Mouse (Mus musculus) neural tube, embryonic 11.5 days (tissue): ENCODE measurements around the gene Pwwp2b. TPM values are rescaled to one million over a fixed set of nuclear protein-coding genes. Genes with fewer than 3 reads are reported as not detected.

Experiments used
- ATAC-seq: fragments of 200-750 bp; cut with Nextera tagmentation; 2 replicates; pipeline ENCODE4 v1.8.0; 2017; ENCODE audit warnings: moderate number of reproducible peaks, mild to moderate bottlenecking, moderate TSS enrichment, moderate library complexity; ENCODE audit not compliant: insufficient read depth, low FRiP score, low TSS enrichment
- DNase-seq: peaks from one replicate; pipeline ENCODE4 v3.0.0-alpha.2; 2015; ENCODE audit warnings: low spot score
- H3K27ac ChIP-seq: fragments of 300-500 bp; sonication (generic); 2 replicates; pipeline ENCODE4 v1.5.1; 2014; ENCODE audit warnings: low read depth, mild to moderate bottlenecking, low read length
- H3K27me3 ChIP-seq: fragments of 300-500 bp; sonication (generic); 2 replicates; pipeline ENCODE4 v1.6.1; 2014; ENCODE audit warnings: mild to moderate bottlenecking, low read length, mixed read lengths; ENCODE audit not compliant: control insufficient read depth, insufficient read depth
- H3K36me3 ChIP-seq: fragments of 300-500 bp; sonication (generic); 2 replicates; pipeline ENCODE4 v1.6.1; 2014; ENCODE audit warnings: mild to moderate bottlenecking, low read length, moderate library complexity, mixed read lengths; ENCODE audit not compliant: control insufficient read depth, insufficient read depth
- H3K4me1 ChIP-seq: fragments of 300-500 bp; sonication (generic); 2 replicates; pipeline ENCODE4 v1.6.1; 2014; ENCODE audit warnings: low read length, mixed read lengths; ENCODE audit not compliant: control insufficient read depth, insufficient read depth
- H3K4me2 ChIP-seq: fragments of 300-500 bp; sonication (generic); 2 replicates; pipeline ENCODE4 v1.6.1; 2014; ENCODE audit warnings: low read depth, mild to moderate bottlenecking, moderate library complexity
- H3K4me3 ChIP-seq: fragments of 300-500 bp; sonication (generic); 2 replicates; pipeline ENCODE4 v1.5.1; 2014; ENCODE audit warnings: low read depth, low read length
- H3K9ac ChIP-seq: fragments of 300-500 bp; sonication (generic); 2 replicates; pipeline ENCODE4 v1.6.1; 2014; ENCODE audit warnings: mild to moderate bottlenecking, low read length
- H3K9me3 ChIP-seq: fragments of 300-500 bp; sonication (generic); 2 replicates; pipeline ENCODE4 v1.6.1; 2016; ENCODE audit warnings: low read length; ENCODE audit not compliant: control insufficient read depth
- whole genome bisulfite sequencing: fragments of 180-500 bp; shearing (Covaris S2); extraction: QIAGEN DNeasy Blood & Tissue Kit; methylation state at CpG from one replicate; pipeline ENCODE4 v1.1.7; 2014; 5-methylcytosine and 5-hydroxymethylcytosine counted together
- polyA plus RNA-seq: library from polyadenylated mRNA; unstranded; fragments of >200 nt; fragmentation: Nextera tagmentation; extraction: Ambion mirVana; gene quantifications from 2 replicates; pipeline ENCODE4 v1.2.1, GENCODE M21; 2014

Gene Pwwp2b
- polyA plus RNA-seq, 1 experiment from 2014 or later, result 4.7 TPM

DNA sequence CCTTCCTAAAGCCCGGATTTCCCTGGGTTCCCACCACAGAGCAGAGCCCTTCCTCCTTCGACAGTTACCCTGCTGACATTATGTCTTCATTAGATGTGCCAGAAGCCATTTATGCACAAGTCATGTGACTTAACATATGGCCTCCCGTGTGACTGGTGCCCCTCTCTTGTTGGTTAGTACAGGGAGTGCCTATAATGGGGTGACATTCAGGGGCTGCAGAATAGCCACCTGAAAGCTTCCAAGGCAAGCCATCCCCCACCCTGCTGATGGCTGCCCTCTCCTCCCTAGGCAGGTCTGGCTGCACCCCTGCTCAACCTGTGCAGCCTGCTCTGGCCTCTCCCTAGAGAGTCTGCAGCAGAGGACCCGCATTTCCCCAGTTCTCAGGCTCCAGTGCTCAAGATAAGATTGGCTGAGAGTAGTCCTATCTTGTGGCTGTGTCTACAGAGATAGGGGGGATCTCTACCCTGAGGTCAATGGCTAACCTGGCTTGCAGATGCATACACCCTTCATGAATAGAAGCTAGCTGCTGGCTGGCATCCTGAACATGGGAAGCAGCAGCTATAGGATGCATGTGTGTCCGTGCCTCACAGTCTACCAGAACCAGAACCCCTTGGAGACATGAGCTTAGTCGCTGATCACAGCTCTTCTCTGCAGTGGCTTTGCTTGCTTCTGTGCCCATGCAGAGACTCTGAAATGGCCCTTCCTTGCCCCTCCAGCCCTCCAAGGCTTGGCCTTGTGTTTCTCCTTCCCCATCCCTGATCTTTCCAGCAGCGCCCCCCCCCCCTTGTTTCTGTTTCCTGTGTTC is 1.3 kb downstream of the Pwwp2b start:
- ATAC-seq (no peak), DNase-seq (no peak)
- peak overlapping the region; percentile 98 for H3K4me2 ChIP-seq
- peaks cover 18% of the 10 kb centered on the region for H3K27me3 ChIP-seq
- no peak overlapping the region for H3K27ac ChIP-seq
- H3K36me3 ChIP-seq, result no peaks in the 10 kb centered on the region
- peak overlapping the region; percentile 55; the same call in 1 of the 2 replicates for H3K4me3 ChIP-seq
- H3K9me3 ChIP-seq, result no peaks in the 10 kb centered on the region
- 46% methylated on average over 7 of the region's 7 CpGs for WGBS
- peaks cover 12% of the 10 kb centered on the region for H3K4me1 ChIP-seq
- H3K9ac ChIP-seq, result no peak overlapping the region; the same call in 1 of the 2 replicates

DNA sequence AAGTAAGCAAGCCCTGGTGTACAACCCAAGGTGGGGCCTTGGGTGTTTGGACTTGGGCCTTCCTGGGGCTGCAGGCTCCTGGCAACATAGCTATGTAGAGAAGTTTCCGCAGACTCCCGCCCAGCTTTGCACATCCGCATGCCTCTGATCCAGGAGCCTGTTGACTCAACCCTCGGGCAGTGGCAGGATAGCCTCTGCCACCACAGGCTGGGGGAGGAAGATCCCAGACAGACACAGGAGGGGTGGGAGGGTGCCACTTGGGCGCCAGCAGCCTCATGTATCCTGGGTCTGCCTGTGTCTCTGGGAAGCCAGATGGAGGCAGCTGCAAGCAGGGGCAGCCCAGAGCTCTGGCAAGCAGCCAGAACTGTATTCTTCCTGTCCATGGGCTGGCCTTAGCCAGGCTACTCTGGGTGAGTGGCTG is 3.6 kb downstream of the Pwwp2b start:
- ATAC-seq (no peak), DNase-seq (no peak)
- Histone ChIP-seq H3K4me1 (peaks cover 12% of the 10 kb centered on the region), H3K36me3 (no peaks in the 10 kb centered on the region), H3K27ac (no peak overlapping the region), H3K27me3 (peaks cover 12% of the 10 kb centered on the region; the same call in 1 of the 2 replicates), H3K4me3 (no peak overlapping the region), H3K9ac (no peak overlapping the region), H3K9me3 (no peaks in the 10 kb centered on the region), H3K4me2 (no peak overlapping the region)
- 83% methylated on average over 5 of the region's 5 CpGs for WGBS

DNA sequence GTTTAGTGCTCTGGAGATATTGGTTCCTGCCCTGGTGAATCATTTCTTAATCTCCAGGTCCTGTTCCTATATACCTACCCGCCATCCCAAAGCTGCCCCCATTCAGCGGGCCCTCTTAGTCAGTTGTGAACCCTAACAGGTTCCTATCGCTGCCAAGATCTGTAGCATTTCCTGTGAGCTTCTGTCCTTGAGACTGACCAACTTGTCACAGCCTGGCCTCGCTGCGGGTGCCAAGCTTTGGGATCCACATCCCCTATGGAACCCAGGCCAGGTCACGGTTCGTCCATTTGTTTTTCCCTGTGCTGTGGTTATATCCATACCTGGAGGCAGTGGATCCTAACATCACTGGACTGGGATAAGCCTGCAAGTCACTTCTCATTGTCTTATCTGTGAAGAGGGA is 4.3 kb downstream of the Pwwp2b start:
- Histone ChIP-seq H3K4me3 (no peak overlapping the region), H3K4me1 (peaks cover 9% of the 10 kb centered on the region), H3K27me3 (peaks cover 12% of the 10 kb centered on the region; the same call in 1 of the 2 replicates), H3K27ac (no peak overlapping the region), H3K4me2 (no peak overlapping the region), H3K36me3 (no peaks in the 10 kb centered on the region), H3K9me3 (no peaks in the 10 kb centered on the region), H3K9ac (no peak overlapping the region)
- ATAC-seq, result no peak
- no peak for DNase-seq
- WGBS, result 85% methylated on average over 7 of the region's 7 CpGs

DNA sequence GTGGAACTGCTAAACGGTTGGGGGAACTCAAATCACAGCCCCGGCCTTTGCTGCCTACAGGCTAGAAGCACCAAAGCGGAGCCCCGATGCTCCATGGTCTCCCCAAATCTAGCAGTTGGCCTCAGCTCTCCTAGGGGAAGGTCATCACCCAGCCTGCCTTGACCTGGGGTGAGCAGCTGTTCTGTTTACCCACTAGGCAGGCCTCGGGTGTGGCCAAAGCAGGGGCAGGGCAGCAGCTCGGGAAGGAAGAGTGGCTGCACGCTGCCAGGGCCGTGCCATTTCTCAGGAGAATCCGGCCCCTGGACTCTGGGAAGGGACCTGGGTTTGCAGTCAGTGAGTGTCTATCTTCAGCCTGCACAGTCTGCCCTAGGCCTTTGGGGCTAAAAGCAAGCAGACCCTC is 4.7 kb downstream of the Pwwp2b start:
- Histone ChIP-seq H3K4me1 (peaks cover 7% of the 10 kb centered on the region), H3K4me2 (no peak overlapping the region), H3K36me3 (no peaks in the 10 kb centered on the region), H3K9ac (no peak overlapping the region), H3K27me3 (peaks cover 9% of the 10 kb centered on the region; the same call in 1 of the 2 replicates), H3K4me3 (no peak overlapping the region), H3K27ac (no peak overlapping the region), H3K9me3 (no peaks in the 10 kb centered on the region)
- DNase-seq (no peak), ATAC-seq (no peak)
- WGBS, result 74% methylated on average over 9 of the region's 9 CpGs

DNA sequence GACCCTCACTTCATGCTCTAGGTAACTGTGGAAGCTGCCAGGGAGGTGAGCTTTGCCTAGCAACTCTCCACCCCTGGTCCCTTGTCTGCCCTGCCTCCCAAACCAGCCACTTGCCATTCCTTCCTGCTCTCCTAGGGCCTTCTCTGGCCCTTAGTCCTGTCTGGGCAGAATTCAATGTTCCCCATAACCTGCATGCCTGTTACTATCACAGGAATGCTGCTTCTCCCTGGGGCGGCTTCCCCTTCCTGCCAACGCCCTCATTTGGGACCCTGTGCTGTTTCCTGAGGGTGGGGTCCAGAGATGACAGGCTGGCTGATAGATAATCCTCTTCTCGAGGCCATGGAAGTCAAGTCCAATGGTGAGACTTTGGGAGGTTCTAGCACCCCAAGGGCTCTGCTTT is 5.2 kb downstream of the Pwwp2b start:
- Histone ChIP-seq H3K9ac (no peak overlapping the region), H3K4me1 (peaks cover 7% of the 10 kb centered on the region), H3K36me3 (no peaks in the 10 kb centered on the region), H3K27me3 (peaks cover 9% of the 10 kb centered on the region; the same call in 1 of the 2 replicates), H3K4me2 (no peak overlapping the region), H3K27ac (no peak overlapping the region), H3K9me3 (no peaks in the 10 kb centered on the region), H3K4me3 (no peak overlapping the region)
- ATAC-seq (no peak), DNase-seq (no peak)
- WGBS, result 74% methylated on average over 3 of the region's 3 CpGs

DNA sequence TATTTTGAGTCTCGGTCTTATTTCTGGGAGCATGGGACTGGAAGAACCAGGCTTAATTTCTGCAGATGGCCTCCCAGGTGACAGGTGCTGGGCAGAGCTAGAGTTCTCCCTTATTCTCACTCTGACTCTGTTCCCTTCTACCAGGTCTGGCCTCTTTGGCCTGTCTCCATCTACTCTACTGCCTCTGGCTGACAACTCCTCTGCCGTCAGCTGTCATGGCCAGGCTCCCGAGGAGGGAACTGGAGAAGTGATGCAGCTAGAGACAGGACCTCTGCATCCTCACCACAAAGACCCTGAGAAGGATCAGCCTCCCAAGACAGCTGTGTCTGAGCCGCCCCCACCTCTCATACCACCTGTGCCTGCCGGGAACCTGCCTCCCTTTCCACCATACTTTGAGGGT is 6.3 kb downstream of the Pwwp2b start:
- WGBS, result 88% methylated on average over 5 of the region's 5 CpGs

DNA sequence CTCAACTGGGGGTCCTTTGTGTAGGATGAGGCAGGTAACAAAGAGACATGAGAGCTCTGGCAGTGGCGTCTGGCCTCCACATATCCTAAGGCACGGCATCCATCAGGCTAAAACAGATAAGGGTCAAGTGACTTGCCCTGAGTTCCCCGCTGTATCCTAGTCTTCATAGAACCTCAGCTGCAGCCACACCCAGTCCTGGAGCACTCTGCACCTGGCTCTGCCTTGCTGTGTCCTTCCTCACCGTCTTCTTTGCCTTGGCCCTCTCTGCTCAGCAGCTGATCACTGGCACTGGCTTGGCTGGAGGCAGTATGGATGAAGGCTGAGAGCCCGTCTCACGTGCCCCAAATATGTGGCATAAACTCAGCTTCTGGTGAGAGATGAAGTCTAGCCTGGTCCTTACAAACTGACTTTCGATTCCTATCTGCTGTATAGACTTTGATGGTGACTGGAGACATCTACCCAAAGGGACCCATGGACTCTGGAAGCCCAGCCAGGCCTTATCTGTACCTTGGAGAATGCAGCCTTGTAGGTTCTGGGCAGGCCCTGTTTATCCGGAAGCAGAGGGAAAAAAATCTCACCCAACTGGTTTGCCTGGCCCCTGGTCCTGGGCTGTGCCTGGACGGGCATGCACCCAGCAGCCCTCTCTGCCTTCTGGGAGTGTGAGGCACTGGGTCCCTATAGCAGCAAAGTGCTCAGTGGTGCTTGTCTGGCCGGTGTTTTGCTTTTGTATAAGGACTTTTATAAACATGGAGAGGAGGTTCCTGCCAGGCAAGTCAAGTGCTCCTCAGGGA is 9.7 kb downstream of the Pwwp2b start:
- Histone ChIP-seq H3K27me3 (no peaks in the 10 kb centered on the region), H3K27ac (no peak overlapping the region), H3K9me3 (no peaks in the 10 kb centered on the region), H3K9ac (no peak overlapping the region), H3K4me3 (no peak overlapping the region), H3K36me3 (no peaks in the 10 kb centered on the region), H3K4me1 (no peaks in the 10 kb centered on the region), H3K4me2 (no peak overlapping the region)
- DNase-seq (no peak), ATAC-seq (no peak)
- 79% methylated on average over 10 of the region's 10 CpGs for WGBS

More for the DNA sequence above, 6.3 kb downstream of the Pwwp2b start:
- no peak for ATAC-seq
- Histone ChIP-seq H3K36me3 (no peaks in the 10 kb centered on the region), H3K4me2 (no peak overlapping the region), H3K27me3 (peaks cover 3% of the 10 kb centered on the region; the same call in 1 of the 2 replicates), H3K4me1 (no peaks in the 10 kb centered on the region), H3K27ac (no peak overlapping the region), H3K9ac (no peak overlapping the region), H3K9me3 (no peaks in the 10 kb centered on the region), H3K4me3 (no peak overlapping the region)
- DNase-seq, result no peak

DNA sequence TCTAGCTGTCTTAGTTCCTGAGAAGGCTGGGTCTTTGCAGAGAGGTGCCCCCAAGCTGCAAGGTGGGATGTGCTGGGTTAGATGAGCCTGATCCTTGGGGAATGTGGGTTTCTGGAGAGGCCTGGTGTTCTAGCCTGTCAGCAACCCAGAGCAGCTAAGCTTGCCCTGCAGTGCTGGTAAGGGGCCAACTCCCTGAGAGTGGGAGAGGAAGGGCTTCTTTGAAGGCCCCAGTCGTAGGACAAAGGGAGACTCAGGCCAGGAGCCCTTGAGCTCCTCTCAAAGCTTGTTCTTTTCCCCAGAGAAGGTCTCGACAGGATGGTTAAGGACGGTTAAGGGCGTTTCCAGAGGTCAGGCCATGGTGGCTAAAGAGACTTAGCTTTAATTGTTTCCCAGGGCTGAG is 16.1 kb downstream of the Pwwp2b start:
- Histone ChIP-seq H3K4me3 (no peak overlapping the region), H3K4me1 (no peaks in the 10 kb centered on the region), H3K27me3 (no peaks in the 10 kb centered on the region), H3K4me2 (no peak overlapping the region), H3K36me3 (no peaks in the 10 kb centered on the region), H3K9me3 (no peaks in the 10 kb centered on the region), H3K9ac (no peak overlapping the region), H3K27ac (no peak overlapping the region)
- 59% methylated on average over 4 of the region's 4 CpGs for WGBS
- ATAC-seq (no peak), DNase-seq (no peak)
